Mouse (Mus musculus) neural tube, embryonic 12.5 days (tissue): ENCODE data around the gene 4931406C07Rik. TPM values are rescaled to one million over a fixed set of nuclear protein-coding genes. Genes with fewer than 3 reads are reported as not detected.
"Not testable (repeated sequence)": the region's sequence is repeated elsewhere in the genome, so short reads cannot be mapped to it uniquely, and the experiment has no call there.

Source experiments
- ATAC-seq: fragments of 200-750 bp; cut with Nextera tagmentation; 2 replicates; pipeline ENCODE4 v1.8.0; 2017; ENCODE audit warnings: low read depth, mild to moderate bottlenecking, moderate TSS enrichment, moderate library complexity; ENCODE audit not compliant: low FRiP score
- H3K27ac ChIP-seq: fragments of 300-500 bp; sonication (generic); 2 replicates; pipeline ENCODE4 v1.5.1; 2016
- H3K27me3 ChIP-seq: fragments of 300-500 bp; sonication (generic); replicated peaks from 2 replicates; pipeline ENCODE4 v1.6.1; 2016; ENCODE audit warnings: mild to moderate bottlenecking
- H3K36me3 ChIP-seq: fragments of 300-500 bp; sonication (generic); 2 replicates; pipeline ENCODE4 v1.6.1; 2016; ENCODE audit warnings: mild to moderate bottlenecking
- H3K4me1 ChIP-seq: fragments of 300-500 bp; sonication (generic); 2 replicates; pipeline ENCODE4 v1.6.1; 2016
- H3K4me2 ChIP-seq: fragments of 300-500 bp; sonication (generic); replicated peaks from 2 replicates; pipeline ENCODE4 v1.6.1; 2016; ENCODE audit warnings: mild to moderate bottlenecking
- H3K4me3 ChIP-seq: fragments of 300-500 bp; sonication (generic); 2 replicates; pipeline ENCODE4 v1.5.1; 2016
- H3K9ac ChIP-seq: fragments of 300-500 bp; sonication (generic); 2 replicates; pipeline ENCODE4 v1.6.1; 2016; ENCODE audit warnings: mild to moderate bottlenecking
- H3K9me3 ChIP-seq: fragments of 300-500 bp; sonication (generic); 2 replicates; pipeline ENCODE4 v1.6.1; 2016; ENCODE audit warnings: mild to moderate bottlenecking
- WGBS: fragments of 180-500 bp; shearing (Covaris S2); methylation state at CpG from one replicate; pipeline ENCODE4 v1.1.7; 2016; 5-methylcytosine and 5-hydroxymethylcytosine counted together
- polyA plus RNA-seq: library from polyadenylated mRNA; unstranded; fragments of >200 nt; fragmentation: Nextera tagmentation; extraction: Ambion mirVana; gene quantifications from 2 replicates; pipeline ENCODE4 v1.2.1, GENCODE M21; 2016

The 4931406C07Rik gene
- polyA plus RNA-seq = 9.8 and 11.2 TPM in 2 replicates

DNA sequence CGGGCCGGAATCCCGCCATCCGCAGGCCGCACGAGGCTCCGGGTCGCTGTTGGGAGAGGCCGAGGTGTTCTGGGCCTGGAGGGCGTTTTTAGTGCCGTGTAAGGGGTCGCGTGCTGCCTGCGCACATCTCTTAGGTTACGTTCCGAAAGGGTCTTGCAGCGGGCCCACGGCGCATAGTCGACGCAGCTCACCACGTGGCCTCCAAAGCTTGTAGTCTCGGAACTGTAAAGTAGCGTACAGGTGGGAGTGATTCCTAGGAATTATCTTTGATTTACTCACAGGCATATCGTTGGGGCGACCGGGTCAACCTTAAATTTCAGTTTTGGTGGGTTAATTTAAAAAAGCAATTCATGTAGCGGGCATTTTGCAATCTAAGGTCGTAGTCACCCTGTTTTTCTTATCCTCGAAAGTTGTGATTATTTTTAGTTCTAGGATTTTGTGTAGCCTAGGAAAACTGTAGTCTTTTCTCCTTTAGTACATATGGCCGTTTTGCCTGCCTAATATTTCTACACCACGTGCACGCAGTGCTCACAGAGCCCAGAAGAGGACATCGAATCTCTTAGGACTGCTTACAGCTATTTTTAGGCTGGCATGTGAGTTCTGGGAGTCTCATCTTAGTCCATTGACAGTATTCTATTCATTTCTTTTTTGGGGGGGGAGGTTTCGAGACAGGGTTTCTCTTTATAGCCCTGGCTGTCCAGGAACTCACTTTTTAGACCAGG, at the start of gene 4931406C07Rik:
TSS of gene 4931406C07Rik (minus strand) at position 51 of the 722 bp plus-strand sequence.
- under 1% methylated on average over 35 of the region's 35 CpGs for WGBS
- Histone ChIP-seq H3K9me3 (no peaks in the 10 kb centered on the region), H3K27ac (peak within 1 kb of the TSS; percentile 75), H3K27me3 (no peaks in the 10 kb centered on the region), H3K4me3 (peak within 1 kb of the TSS; percentile 82), H3K4me2 (peak within 1 kb of the TSS; percentile 82), H3K4me1 (peaks cover 20% of the 10 kb centered on the region), H3K36me3 (peaks cover 26% of the 10 kb centered on the region), H3K9ac (peak within 1 kb of the TSS; percentile 95)
- peak; percentile 89 for ATAC-seq

DNA sequence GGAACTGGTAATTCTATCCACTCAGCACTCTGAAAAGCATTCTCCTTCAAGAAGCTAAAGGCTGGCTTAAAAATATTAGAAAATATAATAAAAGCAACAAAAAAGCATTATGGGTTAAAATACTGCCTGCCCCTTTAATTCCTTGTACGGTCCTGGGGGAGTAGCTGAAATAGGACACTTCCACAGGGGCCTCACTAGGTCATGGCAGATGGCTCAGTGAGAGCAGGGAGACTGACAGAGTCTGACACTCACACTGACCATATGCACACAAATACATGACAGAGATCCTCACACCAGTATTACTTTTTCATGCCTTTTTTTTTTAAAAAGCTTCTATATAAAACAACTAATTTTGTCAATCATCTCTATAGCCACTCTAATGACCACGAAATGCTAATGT, 43.7 kb upstream of the 4931406C07Rik start:
- H3K4me1 ChIP-seq = no peaks in the 10 kb centered on the region
- H3K9me3 ChIP-seq = no peaks in the 10 kb centered on the region
- 75% methylated on average over 2 of the region's 2 CpGs for WGBS
- H3K36me3 ChIP-seq = peaks cover 49% of the 10 kb centered on the region
- no peak for ATAC-seq
- H3K4me3 ChIP-seq = no peak overlapping the region
- H3K9ac ChIP-seq = no peak overlapping the region
- no peak overlapping the region for H3K27ac ChIP-seq
- H3K4me2 ChIP-seq = no peak overlapping the region
- no peaks in the 10 kb centered on the region for H3K27me3 ChIP-seq

DNA sequence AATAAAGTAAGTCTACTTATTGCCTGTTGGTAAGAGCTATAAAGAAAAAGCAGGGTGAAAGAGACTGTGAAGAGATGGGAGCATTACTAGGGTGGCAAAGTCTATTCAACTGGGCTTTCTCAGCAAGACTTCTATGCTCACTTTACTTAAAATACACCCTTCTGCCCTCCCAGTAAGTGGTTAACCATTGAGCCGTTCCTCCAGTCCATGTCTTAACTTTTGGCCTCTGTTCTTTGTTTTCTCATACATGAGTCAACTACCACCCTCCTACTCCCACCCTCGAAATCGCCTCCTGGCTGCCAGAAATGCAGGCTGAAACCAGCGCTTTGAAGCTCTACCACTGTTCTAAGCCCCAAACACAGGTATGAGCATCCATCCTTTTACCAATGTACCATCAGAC, 31.5 kb upstream of the 4931406C07Rik start:
- Histone ChIP-seq H3K36me3 (peaks cover 81% of the 10 kb centered on the region), H3K27ac (no peak overlapping the region), H3K9me3 (no peaks in the 10 kb centered on the region), H3K4me1 (no peaks in the 10 kb centered on the region), H3K4me3 (no peak overlapping the region), H3K27me3 (no peaks in the 10 kb centered on the region), H3K4me2 (no peak overlapping the region), H3K9ac (no peak overlapping the region)
- ATAC-seq = no peak
- 93% methylated on average over 4 of the region's 4 CpGs for WGBS

GRCm38 (mm10) chr9:15318170-15318742, 12.0 kb upstream of the 4931406C07Rik start:
- H3K4me1 ChIP-seq = no peaks in the 10 kb centered on the region
- no peak overlapping the region for H3K9ac ChIP-seq
- no peaks in the 10 kb centered on the region for H3K27me3 ChIP-seq
- peaks cover 64% of the 10 kb centered on the region for H3K36me3 ChIP-seq
- H3K9me3 ChIP-seq = no peaks in the 10 kb centered on the region
- ATAC-seq = no peak
- no peak overlapping the region for H3K4me2 ChIP-seq
- WGBS = 82% methylated on average over 2 of the region's 2 CpGs
- no peak overlapping the region for H3K27ac ChIP-seq
- H3K4me3 ChIP-seq = no peak overlapping the region

DNA sequence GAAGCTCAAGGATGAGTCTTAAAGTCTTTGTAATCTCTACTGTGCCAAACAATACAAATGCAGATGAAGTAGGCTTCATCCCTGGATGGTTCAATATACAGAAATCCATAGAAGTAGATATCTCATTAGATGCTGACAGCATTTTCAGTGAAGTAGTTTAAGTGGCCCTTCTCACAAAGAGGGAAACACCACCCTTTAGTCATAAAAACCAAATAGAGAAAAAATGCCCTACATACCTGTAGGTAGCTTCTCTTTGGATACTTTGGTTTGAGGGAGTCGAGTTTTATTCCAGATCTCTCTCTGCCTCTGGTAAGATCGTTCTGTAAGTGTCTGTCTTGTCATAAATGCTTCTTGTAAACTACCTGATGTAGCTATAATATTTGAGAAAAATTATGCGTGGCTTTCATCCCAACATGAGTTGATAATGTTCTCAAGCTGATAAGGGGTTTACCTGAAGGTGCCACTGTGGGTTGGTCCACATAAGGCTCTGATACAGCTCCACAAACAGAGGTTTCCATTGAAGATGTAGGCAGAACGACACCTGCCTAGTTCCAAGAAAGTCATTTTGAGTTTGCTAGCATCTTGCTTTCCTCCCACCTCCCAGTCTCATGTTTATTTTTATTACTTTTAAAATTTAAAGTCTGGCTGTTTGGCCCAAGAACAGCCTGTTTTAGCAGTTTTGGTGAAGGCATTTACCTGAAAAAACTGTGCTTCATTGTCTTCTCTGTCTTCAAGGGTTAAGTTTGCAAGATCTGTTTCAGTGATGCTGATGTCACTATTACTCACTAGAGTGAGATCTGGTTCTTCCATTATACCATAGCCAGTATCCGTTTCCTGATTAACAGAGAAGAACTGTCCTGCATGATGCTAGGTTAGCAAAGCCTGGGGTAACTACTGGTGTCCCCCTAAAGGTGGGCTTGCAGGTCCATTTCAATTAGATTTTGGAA, 11.2 kb upstream of the 4931406C07Rik start:
- H3K4me3 ChIP-seq = no peak overlapping the region
- WGBS = 61% methylated on average over 5 of the region's 5 CpGs
- H3K4me1 ChIP-seq = no peaks in the 10 kb centered on the region
- no peaks in the 10 kb centered on the region for H3K27me3 ChIP-seq
- H3K27ac ChIP-seq = no peak overlapping the region
- no peak overlapping the region for H3K4me2 ChIP-seq
- no peak for ATAC-seq
- H3K9ac ChIP-seq = no peak overlapping the region
- H3K9me3 ChIP-seq = no peaks in the 10 kb centered on the region
- peaks cover 63% of the 10 kb centered on the region for H3K36me3 ChIP-seq

- 100% methylated on average over 2 of the region's 2 CpGs for WGBS
- H3K9ac ChIP-seq, H3K4me3 ChIP-seq, H3K4me1 ChIP-seq, H3K27ac ChIP-seq, H3K4me2 ChIP-seq, H3K9me3 ChIP-seq, H3K27me3 ChIP-seq: not testable (repeated sequence)
- ATAC-seq = peak; percentile 44; the same call in 1 of the 2 replicates
- H3K36me3 ChIP-seq = peaks cover 61% of the 10 kb centered on the region
Observed at GRCm38 (mm10) chr9:15316296-15316695, 10.0 kb upstream of the 4931406C07Rik start.

DNA sequence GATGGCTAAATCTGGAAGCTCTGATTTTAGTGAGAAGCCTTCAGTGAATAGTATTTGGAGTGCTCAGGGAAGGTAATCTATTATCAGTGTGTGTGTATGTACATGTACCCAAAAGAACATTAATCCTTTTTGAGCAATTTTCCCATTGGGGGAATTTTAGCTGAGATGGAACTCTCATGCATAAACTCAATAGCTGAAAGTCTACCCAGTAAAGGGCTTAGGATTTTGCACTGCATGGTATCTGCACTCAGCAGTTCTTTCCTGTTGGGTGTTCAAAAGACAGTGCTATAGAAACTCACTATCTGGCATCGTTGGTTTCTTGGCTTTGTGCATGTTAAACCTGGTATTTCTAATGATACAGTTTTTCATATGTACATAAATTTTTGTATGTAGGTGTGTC, 8.4 kb upstream of the 4931406C07Rik start:
- Histone ChIP-seq H3K9me3 (no peaks in the 10 kb centered on the region), H3K27ac (no peak overlapping the region), H3K4me3 (no peak overlapping the region), H3K4me1 (no peaks in the 10 kb centered on the region), H3K36me3 (peaks cover 68% of the 10 kb centered on the region), H3K9ac (no peak overlapping the region), H3K4me2 (no peak overlapping the region), H3K27me3 (no peaks in the 10 kb centered on the region)
- WGBS = 97% methylated on average over 1 of the region's 1 CpGs
- no peak for ATAC-seq

GRCm38 (mm10) chr9:15313633-15314032, 7.4 kb upstream of the 4931406C07Rik start:
- Histone ChIP-seq H3K4me2 (no peak overlapping the region), H3K4me3 (no peak overlapping the region), H3K36me3 (peaks cover 77% of the 10 kb centered on the region), H3K9ac (no peak overlapping the region), H3K9me3 (no peaks in the 10 kb centered on the region), H3K27ac (no peak overlapping the region), H3K4me1 (peaks cover 6% of the 10 kb centered on the region; the same call in 1 of the 2 replicates), H3K27me3 (no peaks in the 10 kb centered on the region)
- no peak for ATAC-seq
- 92% methylated on average over 5 of the region's 5 CpGs for WGBS

DNA sequence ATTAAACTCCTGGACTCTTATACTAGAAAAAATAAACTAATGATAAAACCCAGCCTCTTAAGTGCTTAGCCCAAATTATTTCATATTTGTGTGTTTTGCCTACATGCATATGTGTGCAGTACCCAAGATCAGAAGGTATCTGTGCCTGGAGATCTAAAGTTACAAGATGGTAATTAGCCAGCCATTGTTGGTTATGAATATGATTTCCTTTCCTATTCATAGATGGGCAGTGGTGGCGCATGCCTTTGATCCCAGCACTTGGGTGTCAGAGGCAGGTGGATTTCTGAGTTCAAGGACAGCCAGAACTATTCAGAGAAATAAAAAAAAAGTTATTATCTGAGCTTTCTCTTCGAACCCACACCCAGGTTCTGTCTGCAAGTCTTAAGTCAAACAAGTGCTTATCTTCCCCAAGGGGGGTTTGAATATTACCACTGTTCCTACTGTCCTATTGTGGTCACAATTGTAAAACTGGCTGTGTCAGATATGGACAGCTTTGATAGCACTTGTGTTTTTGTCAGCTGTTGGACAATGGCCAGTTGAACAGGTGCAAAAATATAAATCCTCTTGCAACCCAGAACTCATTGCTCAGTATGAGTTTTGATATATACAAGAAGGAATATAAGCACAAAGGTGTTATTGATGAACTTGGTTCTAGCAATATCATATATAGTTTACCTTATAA, 5.9 kb upstream of the 4931406C07Rik start:
- Histone ChIP-seq H3K4me1 (peaks cover 14% of the 10 kb centered on the region), H3K27me3 (no peaks in the 10 kb centered on the region), H3K9me3 (no peaks in the 10 kb centered on the region), H3K9ac (no peak overlapping the region), H3K4me2 (no peak overlapping the region), H3K36me3 (peaks cover 71% of the 10 kb centered on the region), H3K27ac (no peak overlapping the region), H3K4me3 (no peak overlapping the region)
- ATAC-seq = no peak
- WGBS = 93% methylated on average over 2 of the region's 2 CpGs

DNA sequence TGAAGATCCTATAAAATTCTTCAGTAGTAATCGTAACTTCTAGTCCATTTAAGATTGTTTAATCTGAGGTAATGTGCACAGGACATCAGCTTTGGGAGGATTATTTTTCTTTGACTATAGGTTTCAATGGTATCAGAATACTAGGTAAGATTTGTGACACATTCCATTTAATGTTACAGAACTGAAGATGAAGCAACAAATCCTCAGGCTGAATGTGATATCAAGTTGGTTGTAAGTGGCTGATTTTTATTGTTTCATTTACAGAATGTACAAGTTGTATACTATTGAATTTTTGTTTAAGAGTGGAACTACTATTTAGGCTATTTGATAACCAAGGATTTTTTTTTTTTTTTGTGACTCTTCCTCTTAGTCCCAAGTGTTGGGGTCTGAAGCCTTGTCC, 3.9 kb upstream of the 4931406C07Rik start:
- Histone ChIP-seq H3K27me3 (no peaks in the 10 kb centered on the region), H3K9ac (no peak overlapping the region), H3K9me3 (no peaks in the 10 kb centered on the region), H3K27ac (no peak overlapping the region), H3K4me1 (peaks cover 20% of the 10 kb centered on the region), H3K4me2 (no peak overlapping the region), H3K4me3 (no peak overlapping the region), H3K36me3 (peaks cover 59% of the 10 kb centered on the region)
- 90% methylated on average over 1 of the region's 1 CpGs for WGBS
- ATAC-seq = no peak

- WGBS = 81% methylated on average over 4 of the region's 4 CpGs
- Histone ChIP-seq H3K27ac (no peak overlapping the region), H3K36me3 (peaks cover 51% of the 10 kb centered on the region)
Observed at GRCm38 (mm10) chr9:15309425-15309824, 3.2 kb upstream of the 4931406C07Rik start.

More at GRCm38 (mm10) chr9:15309425-15309824, 3.2 kb upstream of the 4931406C07Rik start:
- Histone ChIP-seq H3K27me3 (no peaks in the 10 kb centered on the region), H3K9me3 (no peaks in the 10 kb centered on the region), H3K4me2 (no peak overlapping the region; the same call in 1 of the 2 replicates), H3K9ac (no peak overlapping the region), H3K4me1 (peaks cover 20% of the 10 kb centered on the region), H3K4me3 (no peak overlapping the region)
- ATAC-seq = no peak
